Mouse (Mus musculus) lung, postnatal 0 days (tissue): ENCODE measurements around the gene Hcn2.

Experiments used
- CTCF ChIP-seq: IDR thresholded peaks from 2 replicates; pipeline ENCODE4 v1.5.1; 2016; ENCODE audit warnings: antibody characterized with exemption, mild to moderate bottlenecking
- EP300 ChIP-seq: IDR thresholded peaks from 2 replicates; pipeline ENCODE4 v1.6.1; 2016; ENCODE audit warnings: antibody characterized with exemption, mild to moderate bottlenecking, control low read depth

- TF ChIP-seq CTCF (peak; percentile 60), EP300 (no peak)
Measured at GRCm38 (mm10) chr10:79732500-79732899, 16.1 kb downstream of the Hcn2 start.
